ENCODE assay signal across 11 mouse cellular contexts in genomic region chr6:37143867-37144163, GRCm38 (mm10).
DNase-seq lines count a peak whose midpoint lies in the region; ATAC-seq and TF ChIP-seq lines count a peak whose summit lies in the region.
"Had no signal": no experiment of that assay in that cellular context is flagged by ENCODE, and none has a peak within 500 bp of the region (broad histone marks: within the 10 kb centered on the region; RNA-seq: fewer than 3 reads in every experiment).

No protein-coding gene starts in this region.

- TF ChIP-seq CTCF in intestine, postnatal 0 days (IDR thresholded peaks at IDR 0.05; ENCODE audit: low read depth): no peak
- TF ChIP-seq CTCF in brain, embryonic 14.5 days (IDR thresholded peaks at IDR 0.05; ENCODE audit: borderline replicate concordance, extremely low read depth, insufficient read depth, insufficient read length): no peak

- no peak for TF ChIP-seq POLR2A in brain, embryonic 14.5 days (IDR thresholded peaks at IDR 0.05; ENCODE audit: borderline replicate concordance, extremely low read depth, insufficient read depth, insufficient read length, poor library complexity, severe bottlenecking)

- 47% methylated on average over 4 of the region's 4 CpGs for WGBS in intestine, embryonic 15.5 days
- 35% methylated on average over 4 of the region's 4 CpGs for WGBS in intestine, postnatal 0 days

- no peaks in the 10 kb centered on the region for H3K36me3 ChIP-seq in intestine, embryonic 15.5 days
- no peaks in the 10 kb centered on the region for H3K36me3 ChIP-seq in intestine, postnatal 0 days (ENCODE audit: control insufficient read depth, insufficient read depth)
- H3K36me3 ChIP-seq: liver, embryonic 12.5 days had no signal

- no peaks in the 10 kb centered on the region for H3K27me3 ChIP-seq in intestine, embryonic 15.5 days (replicated peaks)
- H3K27me3 ChIP-seq in intestine, postnatal 0 days (replicated peaks; ENCODE audit: control insufficient read depth, insufficient read depth, low read length): no peaks in the 10 kb centered on the region
- H3K27me3 ChIP-seq: liver, embryonic 12.5 days had no signal

- no peak overlapping the region for H3K4me3 ChIP-seq in intestine, embryonic 15.5 days (replicated peaks)
- H3K4me3 ChIP-seq in intestine, postnatal 0 days (ENCODE audit: low read depth, low read length): no peak overlapping the region
- H3K4me3 ChIP-seq: liver, embryonic 12.5 days had no signal

- peaks cover 5% of the 10 kb centered on the region for H3K4me1 ChIP-seq in intestine, embryonic 15.5 days (replicated peaks)
- no peaks in the 10 kb centered on the region for H3K4me1 ChIP-seq in intestine, postnatal 0 days (replicated peaks; ENCODE audit: control insufficient read depth, insufficient read depth, low read length)

- no peak overlapping the region for H3K9ac ChIP-seq in intestine, embryonic 15.5 days
- H3K9ac ChIP-seq in intestine, postnatal 0 days (ENCODE audit: low read depth, low read length): no peak overlapping the region
- H3K9ac ChIP-seq: liver, embryonic 12.5 days had no signal

- peak; percentile 89 for DNase-seq in heart, adult 11 months
- no peak for DNase-seq in heart, adult 8-10 months (ENCODE audit: low spot score)
- peak; percentile 15 for DNase-seq in brain, embryonic 14.5 days (ENCODE audit: low read depth)
- DNase-seq in urinary bladder, postnatal 10 days (ENCODE audit: low spot score): no peak
- DNase-seq in right cerebral cortex, adult 2 months (ENCODE audit: low spot score in 2 of 2): no peak
- DNase-seq: right cerebral cortex, postnatal 25 days; thymus, postnatal 4 days had no signal

- H3K4me2 ChIP-seq in intestine, embryonic 15.5 days (replicated peaks): no peak overlapping the region
- H3K4me2 ChIP-seq in intestine, postnatal 0 days (replicated peaks; ENCODE audit: low read depth): no peak overlapping the region
- H3K4me2 ChIP-seq: liver, embryonic 12.5 days had no signal

- ATAC-seq in intestine, embryonic 15.5 days: peak; percentile 39; the same call in 1 of the 2 replicates
- ATAC-seq in intestine, postnatal 0 days: no peak
- ATAC-seq in megakaryocyte, adult 5-6 weeks (ENCODE audit: poor library complexity, severe bottlenecking): 0 out of 2 replicates have a peak, but pooled peaks have one; percentile 12
- ATAC-seq: liver, embryonic 12.5 days had no signal

- H3K9me3 ChIP-seq in intestine, embryonic 15.5 days: no peaks in the 10 kb centered on the region
- H3K9me3 ChIP-seq in intestine, postnatal 0 days (ENCODE audit: control insufficient read depth): no peaks in the 10 kb centered on the region
- H3K9me3 ChIP-seq: liver, embryonic 12.5 days had no signal

- no peak overlapping the region for H3K27ac ChIP-seq in intestine, embryonic 15.5 days
- H3K27ac ChIP-seq in intestine, postnatal 0 days (ENCODE audit: low read depth, low read length): no peak overlapping the region
- H3K27ac ChIP-seq: liver, embryonic 12.5 days had no signal

Comparison
In these comparisons a context has a peak if more than half of its experiments do, and no peak if none do; other contexts are left out.
1. DNase-seq: peak in heart, adult 11 months (single experiment) and brain, embryonic 14.5 days (single experiment); none in heart, adult 8-10 months (single experiment), urinary bladder, postnatal 10 days (single experiment) and right cerebral cortex, adult 2 months (0 of 2).